Mouse (Mus musculus): ENCODE data around the gene Stxbp1. TPM values are rescaled to one million over a fixed set of nuclear protein-coding genes. Genes with fewer than 3 reads are reported as not detected.
"Not testable (repeated sequence)": the region's sequence is repeated elsewhere in the genome, so short reads cannot be mapped to it uniquely, and the experiment has no call there.

Stxbp1 gene
- polyA plus RNA-seq, 1 experiment: 9.4 TPM

DNA sequence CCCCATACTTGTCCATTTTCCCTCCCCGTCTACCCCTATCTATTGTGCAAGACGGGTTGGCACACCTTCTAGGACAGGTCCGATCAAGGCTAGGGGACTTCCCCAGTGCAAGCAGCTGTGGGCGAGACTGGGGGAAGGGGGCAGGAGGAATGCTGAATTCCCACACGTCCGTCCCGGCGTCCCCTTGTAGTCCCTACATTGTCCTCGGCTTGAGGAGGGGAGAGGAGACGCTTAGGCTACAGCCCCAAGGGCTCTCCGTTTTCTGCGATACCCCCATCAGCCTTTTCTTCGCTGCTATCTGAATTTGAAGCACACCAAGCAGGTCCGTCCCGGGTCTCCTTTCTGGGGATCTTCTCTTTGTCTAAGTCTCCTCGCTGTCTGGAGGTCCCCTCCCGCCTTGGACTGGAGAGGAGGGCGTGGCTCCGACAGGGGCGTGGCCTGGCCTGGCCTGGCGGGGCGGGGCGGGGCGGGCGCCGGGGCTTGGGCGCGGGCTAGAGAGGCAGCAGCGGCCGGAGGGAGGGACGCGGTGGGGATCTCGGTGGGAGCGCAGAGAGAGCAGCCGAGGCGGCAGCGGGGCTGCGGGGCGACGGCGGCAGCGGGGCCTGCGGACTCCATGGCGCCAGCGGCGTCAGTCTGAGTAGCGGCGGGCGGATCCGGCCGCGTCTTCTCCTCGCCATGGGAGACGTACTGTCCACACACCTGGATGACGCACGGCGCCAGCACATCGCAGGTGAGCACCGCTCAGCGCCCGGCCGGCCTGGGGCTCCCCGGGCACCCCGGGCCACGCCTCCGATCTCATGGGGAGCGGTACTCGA is 28.8 kb upstream of the Stxbp1 start, which contains the start of gene Fam129b:
TSS of gene Fam129b (plus strand) at position 440 of the 815 bp plus-strand sequence.
- DNase-seq (ENCODE audit: low read depth, low spot score): no peak
- under 1% methylated on average over 67 of the region's 68 CpGs for WGBS

DNA sequence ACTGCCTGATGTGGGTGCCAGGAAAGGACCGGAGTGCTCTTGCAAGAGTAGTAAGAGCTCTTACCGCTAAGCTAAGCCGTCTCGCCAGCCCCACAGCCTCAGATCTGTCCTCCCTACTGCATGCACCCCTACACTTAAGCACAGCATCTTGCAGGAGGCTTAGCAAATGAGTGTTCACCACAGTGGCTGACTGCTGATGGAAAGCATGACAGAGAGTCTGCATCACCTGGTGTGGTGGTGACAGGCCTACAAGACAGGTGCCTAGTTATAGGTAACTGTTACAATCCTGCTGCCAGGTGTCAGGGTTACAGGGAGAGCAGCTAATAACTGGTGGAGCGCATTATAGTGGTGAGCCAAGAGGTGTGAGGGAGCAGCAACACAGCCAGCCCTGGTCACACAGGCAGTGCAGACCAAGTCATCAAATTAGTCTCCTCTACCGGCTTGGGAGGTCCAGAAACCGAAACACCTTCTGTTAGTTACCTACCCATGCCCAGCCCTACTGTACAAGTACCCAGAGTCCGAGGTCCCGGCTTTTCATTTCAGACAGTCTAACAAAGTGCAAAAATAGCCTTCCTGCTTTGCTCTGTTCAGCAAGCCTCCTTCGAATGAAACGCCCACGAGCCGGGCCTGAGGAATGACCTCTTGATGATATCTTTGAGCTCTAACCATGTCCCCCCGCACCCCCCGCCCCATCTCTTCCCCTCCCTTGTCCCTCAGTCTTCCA is 28.1 kb upstream of the Stxbp1 start:
- WGBS: 7% methylated on average over 15 of the region's 15 CpGs
- DNase-seq (ENCODE audit: low read depth, low spot score): no peak

DNA sequence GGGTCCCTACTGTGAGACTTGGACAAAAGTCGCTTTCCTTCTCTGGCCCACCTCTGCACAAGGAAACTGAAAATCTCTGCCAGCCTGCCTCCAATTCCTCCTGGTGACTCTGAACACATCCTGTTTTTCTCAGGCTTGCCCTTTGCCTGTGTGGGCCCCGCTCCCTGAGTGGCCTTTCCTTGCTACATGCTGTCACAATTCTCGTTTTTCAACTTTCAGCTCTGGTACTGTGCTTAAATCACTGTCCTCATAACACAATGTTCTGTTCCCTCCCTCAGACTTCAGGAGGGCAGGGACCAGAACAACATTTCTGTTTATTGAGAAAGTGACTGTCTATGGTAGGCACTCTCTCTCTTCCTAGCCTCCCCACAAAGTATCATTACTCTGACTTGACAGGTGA is 27.0 kb upstream of the Stxbp1 start:
- DNase-seq (ENCODE audit: low read depth, low spot score): no peak
- 39% methylated on average over 3 of the region's 3 CpGs for WGBS

GRCm38 (mm10) chr2:32870275-32871100 is 23.4 kb upstream of the Stxbp1 start:
- 21% methylated on average over 8 of the region's 8 CpGs for WGBS
- DNase-seq (ENCODE audit: low read depth, low spot score): no peak

- DNase-seq (ENCODE audit: low read depth, low spot score): no peak
- WGBS: 25% methylated on average over 6 of the region's 6 CpGs
Measured at GRCm38 (mm10) chr2:32869721-32870274, 22.8 kb upstream of the Stxbp1 start.

- DNase-seq (ENCODE audit: low read depth, low spot score): no peak
- WGBS: 17% methylated on average over 4 of the region's 4 CpGs
Measured at GRCm38 (mm10) chr2:32867354-32867753, 20.3 kb upstream of the Stxbp1 start.

- no peak for DNase-seq (ENCODE audit: low read depth, low spot score)
- WGBS: 60% methylated on average over 2 of the region's 2 CpGs
Measured at GRCm38 (mm10) chr2:32864755-32865154, 17.7 kb upstream of the Stxbp1 start.

DNA sequence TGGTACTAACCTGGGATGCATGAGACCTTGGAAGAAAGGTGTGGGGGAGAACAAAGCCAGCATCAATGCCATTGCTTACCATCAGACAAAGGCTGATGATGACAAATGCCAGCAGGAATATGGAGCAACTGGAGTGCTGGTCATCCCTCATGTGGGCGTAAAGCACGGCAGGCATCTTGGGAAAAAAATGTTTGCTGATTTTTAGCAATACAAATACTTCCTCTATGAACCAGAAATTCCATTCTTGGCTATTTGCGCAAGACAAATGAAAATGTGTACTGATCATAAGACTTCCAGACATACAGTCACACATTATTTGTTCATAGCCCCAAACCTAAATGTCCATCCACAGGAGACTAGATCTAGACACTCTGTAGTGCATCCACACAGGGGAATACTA is 16.3 kb upstream of the Stxbp1 start:
- DNase-seq (ENCODE audit: low read depth, low spot score): no peak
- WGBS: 78% methylated on average over 3 of the region's 3 CpGs

DNA sequence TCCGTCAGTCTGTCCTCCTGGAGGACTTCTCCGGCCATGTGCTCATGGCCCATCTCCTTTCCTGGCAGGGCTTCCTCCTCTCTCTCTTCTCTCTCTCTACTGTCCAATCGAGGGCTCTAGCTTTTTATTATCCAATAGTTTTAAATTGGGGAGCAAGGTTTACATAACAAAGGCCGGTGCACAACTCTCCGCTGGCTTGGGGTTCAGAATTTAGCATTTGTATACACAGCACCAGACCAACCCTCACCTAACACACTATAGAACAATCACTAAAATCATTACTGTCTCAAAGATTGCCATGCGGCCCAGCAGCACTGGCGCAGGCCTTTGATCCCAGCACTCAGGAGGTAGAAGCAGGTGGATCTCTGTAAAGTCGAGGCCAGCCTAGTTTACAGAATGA is 13.8 kb upstream of the Stxbp1 start:
- 73% methylated on average over 8 of the region's 8 CpGs for WGBS
- DNase-seq (ENCODE audit: low read depth, low spot score): no peak

- 83% methylated on average over 5 of the region's 5 CpGs for WGBS
- no peak for DNase-seq (ENCODE audit: low read depth, low spot score)
Measured at GRCm38 (mm10) chr2:32859622-32860012, 12.6 kb upstream of the Stxbp1 start.

DNA sequence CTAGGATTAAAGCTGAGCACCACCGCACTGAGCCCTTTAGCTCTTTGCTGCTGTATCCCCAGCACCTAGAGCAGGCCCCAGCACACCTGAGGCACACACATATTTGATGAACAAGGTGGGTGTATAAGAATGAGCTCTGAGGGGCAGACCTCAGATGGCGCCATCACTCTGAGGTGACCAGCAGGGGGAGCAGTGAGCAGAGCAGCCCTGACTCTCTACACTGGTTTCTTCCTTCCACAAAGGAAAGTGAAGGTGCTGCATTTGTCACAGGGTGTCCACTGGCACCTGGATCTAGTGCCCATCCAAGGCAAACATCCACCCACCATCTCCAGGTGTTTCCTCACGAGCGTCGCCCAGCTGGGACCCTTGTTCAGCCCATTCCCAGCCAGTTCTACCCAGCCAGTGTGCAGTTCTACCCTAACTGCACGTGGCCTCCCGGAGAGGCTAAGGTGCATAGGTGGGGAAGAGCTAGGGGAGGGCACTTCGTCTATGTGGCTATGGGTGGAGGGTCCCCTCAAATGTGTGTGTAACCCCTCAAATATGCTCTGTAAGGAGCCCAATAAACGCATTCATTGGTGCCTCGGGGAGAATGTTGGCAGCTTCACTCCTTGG is 12.1 kb upstream of the Stxbp1 start:
- 42% methylated on average over 10 of the region's 10 CpGs for WGBS
- DNase-seq (ENCODE audit: low read depth, low spot score): no peak

GRCm38 (mm10) chr2:32857584-32857983 is 10.5 kb upstream of the Stxbp1 start:
- DNase-seq (ENCODE audit: low read depth, low spot score): no peak
- under 1% methylated on average over 7 of the region's 7 CpGs for WGBS

DNA sequence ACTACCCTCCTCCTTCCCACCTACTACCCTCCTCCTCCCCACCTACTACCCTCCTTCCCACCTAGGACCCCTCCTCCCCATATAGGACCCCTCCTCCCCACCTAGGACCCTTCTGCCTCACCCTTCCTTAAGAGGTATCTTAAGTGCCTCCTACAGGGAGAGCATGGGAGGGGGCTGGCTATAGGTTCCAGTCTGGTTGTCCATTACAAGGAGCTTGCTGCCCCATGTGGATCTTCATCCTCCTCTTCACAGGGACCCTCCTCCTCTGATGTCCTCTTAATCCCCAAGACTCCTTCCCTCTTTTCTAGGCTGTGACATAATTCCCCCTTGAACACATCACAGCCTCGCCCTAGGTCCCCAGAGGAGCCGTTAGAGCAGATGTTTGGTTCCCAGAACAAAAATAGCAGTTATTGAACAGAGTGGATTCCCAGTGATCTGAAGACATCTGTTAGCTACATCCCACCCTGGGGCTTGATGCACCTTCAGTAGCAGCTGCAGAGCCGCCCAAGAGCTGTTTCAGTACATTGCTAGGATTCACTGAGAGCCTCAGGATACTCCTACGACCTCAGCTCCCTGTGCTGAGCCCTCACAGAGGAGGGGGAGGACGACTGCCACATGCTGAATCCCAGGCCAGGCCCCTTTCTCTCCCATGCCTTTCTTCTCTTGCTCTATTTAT is 8.9 kb upstream of the Stxbp1 start:
- 51% methylated on average over 5 of the region's 5 CpGs for WGBS
- DNase-seq (ENCODE audit: low read depth, low spot score): no peak

DNA sequence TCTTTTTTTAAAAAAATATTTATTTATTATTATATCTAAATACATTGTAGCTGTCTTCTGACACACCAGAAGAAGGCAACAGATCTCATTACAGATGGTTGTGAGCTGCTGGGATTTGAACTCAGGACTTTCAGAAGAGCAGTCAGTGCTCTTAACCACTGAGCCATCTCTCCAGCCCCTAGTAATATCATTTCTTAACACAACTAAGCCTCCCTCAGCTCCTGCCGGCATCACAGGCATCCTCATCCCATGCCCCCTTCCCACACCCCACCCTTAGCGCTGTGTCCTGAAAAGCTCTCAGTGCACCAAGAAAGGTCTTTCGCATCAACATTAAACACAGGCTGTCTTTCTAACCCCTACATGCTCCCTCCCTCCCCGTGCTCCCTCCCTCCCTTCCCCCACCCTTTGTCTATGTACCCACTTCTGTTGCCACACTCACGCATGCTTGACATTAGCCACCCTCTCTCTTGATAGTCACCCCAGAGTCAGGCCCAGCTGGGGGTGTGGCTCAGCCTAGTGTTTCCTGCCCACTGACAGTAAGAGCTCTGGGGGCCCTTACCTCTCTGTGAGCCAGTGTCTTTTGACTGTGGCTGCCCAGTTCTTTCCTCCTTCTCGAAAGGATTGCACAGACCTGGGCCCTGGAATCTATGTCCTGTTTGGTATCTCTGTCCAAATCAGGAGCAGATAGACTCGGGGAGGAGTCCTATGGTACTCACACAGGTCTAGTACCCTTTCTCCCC is 8.2 kb upstream of the Stxbp1 start:
- no peak for DNase-seq (ENCODE audit: low read depth, low spot score)
- 71% methylated on average over 7 of the region's 7 CpGs for WGBS

GRCm38 (mm10) chr2:32854206-32854605 is 7.2 kb upstream of the Stxbp1 start:
- 1% methylated on average over 8 of the region's 8 CpGs for WGBS
- no peak for DNase-seq (ENCODE audit: low read depth, low spot score)

GRCm38 (mm10) chr2:32853716-32854115 is 6.7 kb upstream of the Stxbp1 start:
- DNase-seq (ENCODE audit: low read depth, low spot score): not testable (repeated sequence)
- WGBS: 70% methylated on average over 4 of the region's 4 CpGs

- DNase-seq (ENCODE audit: low read depth, low spot score): no peak
- WGBS: 4% methylated on average over 20 of the region's 20 CpGs
Measured at GRCm38 (mm10) chr2:32852156-32852555, 5.1 kb upstream of the Stxbp1 start.

- no peak for DNase-seq (ENCODE audit: low read depth, low spot score)
- WGBS: 45% methylated on average over 6 of the region's 6 CpGs
Measured at GRCm38 (mm10) chr2:32847468-32847821, 400 bp upstream of the Stxbp1 start.

All from large intestine, adult 2 months (tissue).